Comparison of ENCODE assay signal across 8 mouse cellular contexts in genomic region chr10:26373951-26374435, GRCm38 (mm10). TPM values are rescaled to one million over a fixed set of nuclear protein-coding genes. Genes with fewer than 3 reads are reported as not detected.
DNase-seq lines count a peak whose midpoint lies in the region; ATAC-seq and TF ChIP-seq lines count a peak whose summit lies in the region.

No protein-coding gene starts in this region.

- WGBS in hindbrain, embryonic 15.5 days, result 1% methylated on average over 58 of the region's 71 CpGs
- under 1% methylated on average over 71 of the region's 71 CpGs for WGBS in small intestine, adult 2 months

- TF ChIP-seq POLR2A in small intestine, adult 2 months (IDR thresholded peaks at IDR 0.05; ENCODE audit: low read depth, low read length), result peak; percentile 33; the same call in 1 of the 2 replicates

- no peak for TF ChIP-seq CTCF in small intestine, adult 2 months (IDR thresholded peaks at IDR 0.05; ENCODE audit: extremely low read depth, insufficient read length, insufficient replicate concordance, low read depth, low read length)

- peak overlapping the region; percentile 76 for H3K9ac ChIP-seq in hindbrain, embryonic 15.5 days

- H3K4me2 ChIP-seq in hindbrain, embryonic 15.5 days, result peak overlapping the region; percentile 99

- DNase-seq in NIH3T3 (ENCODE audit: low read depth), result peak; percentile 82
- DNase-seq in cerebellum, postnatal 10 days, result peak; percentile 74 to 81
- peak; percentile 38 for DNase-seq in gastrocnemius, adult 18-20 months (ENCODE audit: low spot score)
- DNase-seq in left cerebral cortex, postnatal 25 days (ENCODE audit: low spot score in 2 of 2), result peak; percentile 46 to 56
- DNase-seq in c-Kit-positive CD71-positive TER-119-positive erythroid progenitor cells, embryonic 14.5 days (ENCODE audit: low spot score), result no peak

- no peaks in the 10 kb centered on the region for H3K9me3 ChIP-seq in hindbrain, embryonic 15.5 days

- ATAC-seq in hindbrain, embryonic 15.5 days (ENCODE audit: low FRiP score, low read depth), result peak; percentile 52
- peak; percentile 23 for ATAC-seq in megakaryocyte progenitor cell, adult 5-6 weeks (replicated peaks; ENCODE audit: poor library complexity)

- peaks cover 30% of the 10 kb centered on the region for H3K4me1 ChIP-seq in hindbrain, embryonic 15.5 days (replicated peaks)
- no peaks in the 10 kb centered on the region for H3K4me1 ChIP-seq in small intestine, adult 2 months (ENCODE audit: control insufficient read depth, insufficient read depth, insufficient read length, low read length)

- intact Hi-C loops in left cerebral cortex, postnatal 25 days (cut with DNase I), result loop anchor here (2.0 to 5.0 kb wide), 6 partner anchors 121 to 623 kb away; partner anchors contain the start of gene Arhgap18

- peak overlapping the region; percentile 92 for H3K27ac ChIP-seq in hindbrain, embryonic 15.5 days (replicated peaks)
- peak overlapping the region; percentile 43; the same call in 1 of the 2 replicates for H3K27ac ChIP-seq in small intestine, adult 2 months (ENCODE audit: insufficient read depth, low read depth, low read length)

- H3K27me3 ChIP-seq in hindbrain, embryonic 15.5 days, result no peaks in the 10 kb centered on the region
- no peaks in the 10 kb centered on the region for H3K27me3 ChIP-seq in small intestine, adult 2 months (ENCODE audit: control insufficient read depth, insufficient read depth, low read length)

- peak overlapping the region; percentile 94 for H3K4me3 ChIP-seq in hindbrain, embryonic 15.5 days
- H3K4me3 ChIP-seq in small intestine, adult 2 months (ENCODE audit: low read depth, low read length), result peak overlapping the region; percentile 92

- no peaks in the 10 kb centered on the region for H3K36me3 ChIP-seq in hindbrain, embryonic 15.5 days
- H3K36me3 ChIP-seq in small intestine, adult 2 months (ENCODE audit: control insufficient read depth, insufficient read depth, low read length), result peaks cover under 1% of the 10 kb centered on the region; the same call in 1 of the 2 replicates

RNA-seq across cellular contexts. Expression of gene L3mbtl3, which starts 1.8 kb away (rescaled TPM):
- total RNA-seq in gastrocnemius, adult 18-20 months (2021), result 1 to 10 TPM; 4.7 to 6.2 TPM
- polyA plus RNA-seq in hindbrain, embryonic 15.5 days (2015; fragmentation: Nextera tagmentation; extraction: Ambion mirVana), result 24.5 and 25.7 TPM in 2 replicates
- 10 to 100 TPM; 26.4 to 28.0 TPM for total RNA-seq in left cerebral cortex, postnatal 25 days (2021)
- total RNA-seq in megakaryocyte progenitor cell, adult 5-6 weeks (2015), result 27.5 and 29.0 TPM in 2 replicates
- 24.3 and 26.8 TPM in 2 replicates for total RNA-seq in megakaryocyte progenitor cell, adult 5-6 weeks (2017)
- polyA plus RNA-seq in small intestine, adult 2 months (2012; rRNA removed), result 2.8 and 3.5 TPM in 2 replicates
